Mouse (Mus musculus): ENCODE measurements around the gene Samd8.

DNA sequence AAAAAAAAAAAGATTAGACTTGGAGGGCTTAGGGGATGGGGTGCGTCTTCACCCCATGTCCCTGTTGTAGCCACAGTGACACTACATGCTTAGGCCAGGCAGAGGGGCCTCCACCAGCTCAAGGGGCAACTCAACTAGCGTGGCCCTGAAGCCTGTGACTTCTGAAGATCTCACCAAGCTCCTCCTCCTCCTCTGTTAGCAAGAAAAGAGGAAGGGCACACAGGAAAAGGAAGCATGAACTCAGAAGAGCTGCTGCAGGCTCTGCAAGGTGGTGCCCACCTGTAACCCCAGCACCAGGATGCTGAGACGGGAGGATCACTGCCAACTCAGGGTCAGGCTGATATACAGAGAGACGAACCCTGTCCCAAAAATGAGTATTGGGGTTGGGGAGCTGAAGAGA lies 61.0 kb downstream of the Samd8 start:
- TF ChIP-seq POLR2A (IDR thresholded peaks at IDR 0.05; ENCODE audit: low read depth, low read length): no peak
- TF ChIP-seq CTCF (IDR thresholded peaks at IDR 0.05; ENCODE audit: extremely low read depth, insufficient read length, insufficient replicate concordance, low read depth, low read length): no peak

Data from small intestine, adult 2 months (tissue).